Mouse (Mus musculus) macrophage (primary cell): ENCODE measurements around the gene AI481877. TPM values are rescaled to one million over a fixed set of nuclear protein-coding genes. Genes with fewer than 3 reads are reported as not detected.

Experiments used
- H3K27ac ChIP-seq: fragments of 350-480 bp; formaldehyde crosslinking; 2 replicates; pipeline ENCODE4 v1.9.0; 2021
- H3K36me3 ChIP-seq: fragments of 350-480 bp; formaldehyde crosslinking; 2 replicates; pipeline ENCODE4 v1.9.0; 2021; ENCODE audit errors: inconsistent target
- H3K4me3 ChIP-seq: fragments of 350-480 bp; formaldehyde crosslinking; 2 replicates; pipeline ENCODE4 v1.9.0; 2021; ENCODE audit errors: inconsistent target
- H3K79me2 ChIP-seq: fragments of 350-480 bp; formaldehyde crosslinking; 2 replicates; pipeline ENCODE4 v1.9.0; 2021; ENCODE audit errors: inconsistent target
- WGBS: methylation state at CpG from one replicate; pipeline ENCODE4 v1.1.7; 2026; ENCODE audit warnings: inconsistent platforms; ENCODE audit not compliant: missing documents; 5-methylcytosine and 5-hydroxymethylcytosine counted together
- polyA plus RNA-seq: library from polyadenylated mRNA; stranded (reverse); fragments of 250-400 nt; gene quantifications from 3 replicates; pipeline ENCODE4 v1.2.4, GENCODE M21; 2018; ENCODE audit warnings: inconsistent platforms

The AI481877 gene
- polyA plus RNA-seq, 1 experiment from 2014 or later: not detected

- 6% methylated on average over 69 of the region's 76 CpGs for WGBS
- H3K79me2 ChIP-seq: peaks cover 11% of the 10 kb centered on the region; the same call in 1 of the 2 replicates
- H3K36me3 ChIP-seq: no peaks in the 10 kb centered on the region
- peak within 1 kb of the TSS; percentile 61; the same call in 1 of the 2 replicates for H3K27ac ChIP-seq
- peak within 1 kb of the TSS; percentile 51 for H3K4me3 ChIP-seq
Measured at GRCm38 (mm10) chr4:59034918-59035785, 103.6 kb downstream of the AI481877 start, which contains the start of gene Gng10. TSS of gene Gng10 (plus strand) at chr4:59035088.

- 75% methylated on average over 10 of the region's 10 CpGs for WGBS
- Histone ChIP-seq H3K27ac (no peak overlapping the region), H3K4me3 (peak overlapping the region; percentile 16; the same call in 1 of the 2 replicates), H3K79me2 (peaks cover 11% of the 10 kb centered on the region; the same call in 1 of the 2 replicates), H3K36me3 (no peaks in the 10 kb centered on the region)
Measured at GRCm38 (mm10) chr4:59034325-59034917, 104.4 kb downstream of the AI481877 start.

DNA sequence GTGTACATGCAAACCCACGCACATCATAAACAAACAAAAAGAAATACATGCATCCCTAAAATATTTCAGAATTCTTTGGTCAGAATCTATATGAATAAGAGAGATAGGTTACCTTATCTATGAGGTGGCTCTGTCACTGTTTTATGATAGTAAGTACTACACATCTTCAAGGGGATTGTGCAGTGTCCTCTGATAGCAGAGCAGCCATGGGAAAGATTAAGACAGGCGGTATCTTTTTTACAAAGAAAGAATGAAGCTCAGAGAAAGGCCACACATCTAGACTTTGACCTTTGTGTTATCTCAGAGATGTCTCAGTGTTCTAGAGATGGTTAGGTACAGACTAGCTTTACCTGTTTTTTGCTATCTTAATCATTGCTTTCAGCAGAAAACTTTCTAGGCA, 121.9 kb downstream of the AI481877 start:
- no peak overlapping the region for H3K4me3 ChIP-seq
- peaks cover 26% of the 10 kb centered on the region for H3K36me3 ChIP-seq
- 100% methylated on average over 2 of the region's 2 CpGs for WGBS
- no peak overlapping the region for H3K27ac ChIP-seq
- H3K79me2 ChIP-seq: peaks cover 23% of the 10 kb centered on the region

GRCm38 (mm10) chr4:59015181-59015580, 123.6 kb downstream of the AI481877 start:
- H3K4me3 ChIP-seq: no peak overlapping the region
- WGBS: 97% methylated on average over 3 of the region's 3 CpGs
- peaks cover 40% of the 10 kb centered on the region for H3K79me2 ChIP-seq
- H3K36me3 ChIP-seq: peaks cover 14% of the 10 kb centered on the region; the same call in 1 of the 2 replicates
- no peak overlapping the region for H3K27ac ChIP-seq

- Histone ChIP-seq H3K79me2 (peaks cover 77% of the 10 kb centered on the region), H3K4me3 (no peak overlapping the region), H3K36me3 (no peaks in the 10 kb centered on the region), H3K27ac (no peak overlapping the region)
- 97% methylated on average over 3 of the region's 3 CpGs for WGBS
Measured at GRCm38 (mm10) chr4:59011446-59011845, 127.3 kb downstream of the AI481877 start.

- H3K79me2 ChIP-seq: peaks cover 94% of the 10 kb centered on the region
- no peak overlapping the region for H3K27ac ChIP-seq
- no peak overlapping the region for H3K4me3 ChIP-seq
- H3K36me3 ChIP-seq: no peaks in the 10 kb centered on the region
- WGBS: 14% methylated on average over 4 of the region's 4 CpGs
Measured at GRCm38 (mm10) chr4:59009696-59010095, 129.1 kb downstream of the AI481877 start.

- Histone ChIP-seq H3K4me3 (no peak overlapping the region), H3K36me3 (no peaks in the 10 kb centered on the region), H3K27ac (no peak overlapping the region), H3K79me2 (peaks cover 97% of the 10 kb centered on the region)
- WGBS: 19% methylated on average over 7 of the region's 7 CpGs
Measured at GRCm38 (mm10) chr4:59009186-59009585, 129.6 kb downstream of the AI481877 start.

GRCm38 (mm10) chr4:59007974-59008373, 130.8 kb downstream of the AI481877 start:
- Histone ChIP-seq H3K4me3 (no peak overlapping the region), H3K36me3 (no peaks in the 10 kb centered on the region), H3K27ac (no peak overlapping the region), H3K79me2 (peaks cover 95% of the 10 kb centered on the region)
- WGBS: 86% methylated on average over 5 of the region's 5 CpGs

DNA sequence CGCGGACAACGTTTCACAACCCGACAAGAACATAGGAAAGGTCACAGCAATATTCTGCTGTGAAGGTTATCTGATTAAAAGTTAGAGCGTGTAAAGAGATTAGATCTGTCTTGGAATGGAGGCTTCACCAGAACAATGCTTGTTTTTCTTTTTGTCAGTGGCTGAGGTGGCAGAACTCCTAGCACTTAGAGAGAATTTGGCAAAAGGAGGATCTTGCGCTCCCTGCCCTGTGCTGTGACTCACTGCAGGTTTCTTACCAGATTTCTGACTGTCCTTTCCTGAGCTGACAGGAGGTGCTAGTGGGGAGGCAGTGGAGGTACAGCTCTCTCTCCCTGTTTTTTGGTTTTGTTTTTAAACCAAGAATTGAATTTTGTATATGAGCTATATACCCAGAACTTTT, 131.8 kb downstream of the AI481877 start:
- peaks cover 86% of the 10 kb centered on the region for H3K79me2 ChIP-seq
- 71% methylated on average over 6 of the region's 6 CpGs for WGBS

GRCm38 (mm10) chr4:59006211-59006610, 132.6 kb downstream of the AI481877 start:
- Histone ChIP-seq H3K36me3 (no peaks in the 10 kb centered on the region), H3K79me2 (peaks cover 77% of the 10 kb centered on the region), H3K4me3 (no peak overlapping the region), H3K27ac (no peak overlapping the region)
- 65% methylated on average over 8 of the region's 8 CpGs for WGBS

More for the DNA sequence above, 131.8 kb downstream of the AI481877 start:
- no peak overlapping the region for H3K27ac ChIP-seq
- H3K36me3 ChIP-seq: no peaks in the 10 kb centered on the region
- no peak overlapping the region for H3K4me3 ChIP-seq

GRCm38 (mm10) chr4:59003806-59004200, 135.0 kb downstream of the AI481877 start:
- Histone ChIP-seq H3K27ac (no peak overlapping the region), H3K36me3 (no peaks in the 10 kb centered on the region), H3K4me3 (peak overlapping the region; percentile 49), H3K79me2 (peaks cover 54% of the 10 kb centered on the region)
- WGBS: 52% methylated on average over 7 of the region's 7 CpGs

GRCm38 (mm10) chr4:59002948-59003805, 135.6 kb downstream of the AI481877 start, which contains the start of gene Gm20503:
TSS of gene Gm20503 (plus strand) at chr4:59003210.
- under 1% methylated on average over 89 of the region's 89 CpGs for WGBS
- Histone ChIP-seq H3K79me2 (peaks cover 48% of the 10 kb centered on the region), H3K4me3 (peak within 1 kb of the TSS; percentile 49), H3K36me3 (no peaks in the 10 kb centered on the region), H3K27ac (no peak within 1 kb of the TSS)

- WGBS: 0% methylated on average over 2 of the region's 2 CpGs
- Histone ChIP-seq H3K4me3 (no peak overlapping the region), H3K36me3 (no peaks in the 10 kb centered on the region), H3K79me2 (peaks cover 23% of the 10 kb centered on the region), H3K27ac (no peak overlapping the region)
Measured at GRCm38 (mm10) chr4:59000614-59001013, 138.2 kb downstream of the AI481877 start.

GRCm38 (mm10) chr4:58999686-59000085, 139.1 kb downstream of the AI481877 start:
- 8% methylated on average over 2 of the region's 2 CpGs for WGBS
- no peak overlapping the region for H3K4me3 ChIP-seq
- H3K27ac ChIP-seq: no peak overlapping the region
- H3K79me2 ChIP-seq: peaks cover 13% of the 10 kb centered on the region
- no peaks in the 10 kb centered on the region for H3K36me3 ChIP-seq
